Mouse (Mus musculus) intestine, postnatal 0 days (tissue): ENCODE measurements around the gene Notum. TPM values are rescaled to one million over a fixed set of nuclear protein-coding genes. Genes with fewer than 3 reads are reported as not detected.

Experiments used
- ATAC-seq: fragments of 200-750 bp; cut with Nextera tagmentation; 2 replicates; pipeline ENCODE4 v1.8.0; 2017; ENCODE audit warnings: mild to moderate bottlenecking, moderate TSS enrichment, moderate library complexity
- H3K27ac ChIP-seq: fragments of 300-500 bp; sonication (generic); 2 replicates; pipeline ENCODE4 v1.5.1; 2014; ENCODE audit warnings: mild to moderate bottlenecking, low read depth, low read length, moderate library complexity
- H3K27me3 ChIP-seq: fragments of 300-500 bp; sonication (generic); replicated peaks from 2 replicates; pipeline ENCODE4 v1.6.1; 2014; ENCODE audit warnings: low read length, mixed read lengths; ENCODE audit not compliant: control insufficient read depth, insufficient read depth
- H3K36me3 ChIP-seq: fragments of 300-500 bp; sonication (generic); 2 replicates; pipeline ENCODE4 v1.6.1; 2014; ENCODE audit warnings: mild to moderate bottlenecking, moderate library complexity; ENCODE audit not compliant: control insufficient read depth, insufficient read depth
- H3K4me1 ChIP-seq: fragments of 300-500 bp; sonication (generic); replicated peaks from 2 replicates; pipeline ENCODE4 v1.6.1; 2014; ENCODE audit warnings: antibody characterized with exemption, low read length, mixed read lengths; ENCODE audit not compliant: control insufficient read depth, insufficient read depth
- H3K4me2 ChIP-seq: fragments of 300-500 bp; sonication (generic); replicated peaks from 2 replicates; pipeline ENCODE4 v1.6.1; 2014; ENCODE audit warnings: low read depth, mild to moderate bottlenecking, moderate library complexity
- H3K4me3 ChIP-seq: fragments of 300-500 bp; sonication (generic); 2 replicates; pipeline ENCODE4 v1.5.1; 2014; ENCODE audit warnings: low read depth, low read length
- H3K9ac ChIP-seq: fragments of 300-500 bp; sonication (generic); 2 replicates; pipeline ENCODE4 v1.6.1; 2014; ENCODE audit warnings: mild to moderate bottlenecking, low read depth, low read length
- H3K9me3 ChIP-seq: fragments of 300-500 bp; sonication (generic); 2 replicates; pipeline ENCODE4 v1.6.1; 2016; ENCODE audit warnings: mixed run types; ENCODE audit not compliant: control insufficient read depth
- CTCF ChIP-seq: sonication (generic); IDR thresholded peaks from 2 replicates; pipeline ENCODE4 v1.5.1; 2016; ENCODE audit warnings: low read depth, mild to moderate bottlenecking, control low read depth, antibody characterized with exemption, moderate library complexity
- WGBS: fragments of 180-500 bp; shearing (Covaris S2); extraction: QIAGEN DNeasy Blood & Tissue Kit; methylation state at CpG from one replicate; pipeline ENCODE4 v1.1.7; 2014; 5-methylcytosine and 5-hydroxymethylcytosine counted together
- polyA plus RNA-seq: library from polyadenylated mRNA; unstranded; fragments of >200 nt; fragmentation: Nextera tagmentation; extraction: Ambion mirVana; gene quantifications from 2 replicates; pipeline ENCODE4 v1.2.1, GENCODE M21; 2015

The Notum gene
- polyA plus RNA-seq, 1 experiment from 2014 or later: 0.68 TPM

DNA sequence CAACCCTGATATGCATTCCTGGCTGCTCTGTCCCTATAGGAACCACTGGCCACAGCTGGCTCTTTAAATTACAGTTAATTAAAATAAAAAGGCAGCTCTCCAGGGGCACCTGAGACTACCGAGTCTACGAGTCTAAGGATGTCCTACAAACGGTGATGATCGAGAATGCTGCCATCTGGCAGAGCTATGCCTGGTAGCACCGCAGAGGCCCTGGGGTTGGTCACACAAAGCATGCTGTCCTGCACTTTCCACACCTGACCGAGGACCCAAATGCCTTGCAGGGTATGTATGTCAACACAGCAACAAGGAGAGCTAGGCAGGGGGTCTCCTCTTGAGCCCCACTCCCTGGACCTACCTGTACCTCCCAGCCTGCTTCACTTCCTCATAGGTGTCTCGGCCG lies 47.0 kb downstream of the Notum start:
- TF ChIP-seq CTCF: no peak
- 84% methylated on average over 8 of the region's 8 CpGs for WGBS
- Histone ChIP-seq H3K4me3 (no peak overlapping the region), H3K9me3 (no peaks in the 10 kb centered on the region), H3K27me3 (no peaks in the 10 kb centered on the region), H3K9ac (no peak overlapping the region), H3K4me1 (peaks cover 6% of the 10 kb centered on the region; the same call in 1 of the 2 replicates), H3K36me3 (peaks cover 62% of the 10 kb centered on the region), H3K27ac (no peak overlapping the region), H3K4me2 (no peak overlapping the region)
- ATAC-seq: no peak

DNA sequence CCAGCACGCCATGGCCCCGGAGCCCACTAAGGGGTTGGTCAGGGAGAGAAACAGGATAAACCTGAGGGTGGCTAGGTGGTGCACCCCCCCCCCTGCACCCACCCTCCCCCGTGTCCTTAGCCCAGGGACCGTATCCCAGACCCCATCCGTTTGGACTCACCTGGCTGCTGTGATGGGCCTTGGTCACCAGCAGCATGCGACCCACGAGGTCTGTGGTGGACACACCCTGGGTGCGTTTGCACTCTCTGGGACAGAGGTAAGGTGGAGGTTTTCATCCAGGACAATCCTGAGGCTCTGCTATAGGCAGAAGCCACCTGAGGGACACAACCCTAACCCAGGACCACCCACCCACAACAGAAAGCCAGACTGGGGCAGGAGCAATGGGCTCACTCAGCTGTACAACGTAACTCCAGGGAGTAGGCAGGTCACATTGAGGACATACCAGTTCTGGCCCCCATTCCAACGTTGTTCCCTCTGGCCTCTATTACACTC lies 47.4 kb downstream of the Notum start:
- Histone ChIP-seq H3K4me3 (no peak overlapping the region), H3K27ac (peak overlapping the region; percentile 28; the same call in 1 of the 2 replicates), H3K4me2 (no peak overlapping the region), H3K9me3 (no peaks in the 10 kb centered on the region), H3K4me1 (peaks cover 6% of the 10 kb centered on the region; the same call in 1 of the 2 replicates), H3K36me3 (peaks cover 58% of the 10 kb centered on the region), H3K27me3 (no peaks in the 10 kb centered on the region), H3K9ac (no peak overlapping the region)
- WGBS: 79% methylated on average over 10 of the region's 10 CpGs
- ATAC-seq: no peak
- no peak for TF ChIP-seq CTCF

DNA sequence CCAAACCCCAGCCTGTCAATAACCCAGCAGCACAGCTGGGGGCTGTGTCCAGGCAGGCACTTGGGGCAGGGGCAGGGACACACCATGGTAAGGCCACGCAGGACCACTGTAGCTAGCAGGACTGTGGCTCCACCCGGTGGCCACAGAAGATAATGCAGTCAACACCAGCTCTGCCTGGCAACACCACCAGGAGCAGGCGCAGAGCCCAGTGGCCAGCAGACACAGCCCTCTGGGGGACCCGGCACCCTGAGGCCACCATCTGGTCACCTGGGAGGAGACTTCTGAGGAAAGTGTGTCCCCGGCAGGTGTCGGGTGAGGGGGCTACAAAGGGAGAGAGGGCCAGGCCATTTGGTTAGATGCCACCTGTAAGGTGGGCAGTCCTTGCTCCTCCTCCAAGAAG lies 48.2 kb downstream of the Notum start:
- peak; percentile 92 for TF ChIP-seq CTCF
- Histone ChIP-seq H3K9me3 (no peaks in the 10 kb centered on the region), H3K4me1 (peaks cover 6% of the 10 kb centered on the region; the same call in 1 of the 2 replicates), H3K27ac (no peak overlapping the region), H3K4me2 (no peak overlapping the region), H3K36me3 (peaks cover 52% of the 10 kb centered on the region), H3K27me3 (no peaks in the 10 kb centered on the region), H3K9ac (no peak overlapping the region), H3K4me3 (no peak overlapping the region)
- 43% methylated on average over 6 of the region's 6 CpGs for WGBS
- no peak for ATAC-seq

DNA sequence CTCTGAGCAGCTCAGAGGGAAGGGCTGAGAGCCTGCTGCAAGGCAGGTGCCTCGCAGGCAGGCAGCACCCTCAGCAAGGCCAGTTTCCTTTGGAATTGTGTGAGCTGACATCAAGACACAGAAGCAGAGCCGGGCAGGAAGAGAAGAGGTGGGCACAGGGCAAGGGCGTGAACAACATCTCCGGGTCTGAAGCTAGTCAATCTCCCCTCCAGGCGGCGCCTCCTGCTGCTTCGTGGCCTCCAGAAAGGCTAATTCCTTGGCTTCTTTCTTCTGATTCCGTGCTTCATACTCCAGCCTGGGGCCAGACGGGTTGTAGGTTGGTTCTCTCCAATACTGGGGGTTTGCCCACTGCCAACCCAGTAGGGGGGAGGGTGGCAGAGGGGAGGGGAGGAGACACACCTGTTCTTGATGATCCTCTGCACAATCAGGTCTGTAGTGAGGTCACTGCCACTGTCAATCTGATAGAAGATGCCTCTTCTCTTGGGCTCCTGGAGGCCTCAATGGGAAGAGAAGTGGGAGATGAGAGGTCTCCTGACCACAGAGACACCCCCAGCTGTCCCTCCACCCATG lies 50.4 kb downstream of the Notum start:
- 81% methylated on average over 9 of the region's 9 CpGs for WGBS
- no peak overlapping the region for H3K4me3 ChIP-seq
- H3K27me3 ChIP-seq: no peaks in the 10 kb centered on the region
- no peak for TF ChIP-seq CTCF
- ATAC-seq: no peak
- H3K36me3 ChIP-seq: peaks cover 58% of the 10 kb centered on the region
- no peaks in the 10 kb centered on the region for H3K9me3 ChIP-seq
- H3K4me1 ChIP-seq: no peaks in the 10 kb centered on the region; the same call in 1 of the 2 replicates
- H3K4me2 ChIP-seq: no peak overlapping the region
- no peak overlapping the region for H3K9ac ChIP-seq
- H3K27ac ChIP-seq: no peak overlapping the region

DNA sequence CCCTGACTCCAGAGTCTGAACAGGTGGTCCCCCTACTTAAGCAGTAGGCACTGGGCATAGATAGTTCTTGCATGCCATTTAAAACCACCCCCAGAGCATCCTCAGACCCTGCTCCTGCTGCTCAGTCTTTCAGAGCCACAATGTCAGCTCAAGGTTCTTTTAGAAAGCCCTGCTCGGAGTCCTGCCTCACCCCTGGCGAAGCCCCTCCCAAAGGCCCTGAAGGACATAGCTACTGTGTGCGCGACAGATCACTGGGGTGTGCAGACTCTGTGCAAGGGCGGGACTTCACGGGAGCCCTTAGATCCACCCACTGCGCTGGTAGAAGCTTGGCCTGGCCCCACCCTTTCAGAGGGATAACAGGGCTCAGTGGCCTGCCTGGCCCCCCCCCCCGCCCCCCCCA lies 51.7 kb downstream of the Notum start:
- H3K4me3 ChIP-seq: no peak overlapping the region
- WGBS: 22% methylated on average over 8 of the region's 8 CpGs

DNA sequence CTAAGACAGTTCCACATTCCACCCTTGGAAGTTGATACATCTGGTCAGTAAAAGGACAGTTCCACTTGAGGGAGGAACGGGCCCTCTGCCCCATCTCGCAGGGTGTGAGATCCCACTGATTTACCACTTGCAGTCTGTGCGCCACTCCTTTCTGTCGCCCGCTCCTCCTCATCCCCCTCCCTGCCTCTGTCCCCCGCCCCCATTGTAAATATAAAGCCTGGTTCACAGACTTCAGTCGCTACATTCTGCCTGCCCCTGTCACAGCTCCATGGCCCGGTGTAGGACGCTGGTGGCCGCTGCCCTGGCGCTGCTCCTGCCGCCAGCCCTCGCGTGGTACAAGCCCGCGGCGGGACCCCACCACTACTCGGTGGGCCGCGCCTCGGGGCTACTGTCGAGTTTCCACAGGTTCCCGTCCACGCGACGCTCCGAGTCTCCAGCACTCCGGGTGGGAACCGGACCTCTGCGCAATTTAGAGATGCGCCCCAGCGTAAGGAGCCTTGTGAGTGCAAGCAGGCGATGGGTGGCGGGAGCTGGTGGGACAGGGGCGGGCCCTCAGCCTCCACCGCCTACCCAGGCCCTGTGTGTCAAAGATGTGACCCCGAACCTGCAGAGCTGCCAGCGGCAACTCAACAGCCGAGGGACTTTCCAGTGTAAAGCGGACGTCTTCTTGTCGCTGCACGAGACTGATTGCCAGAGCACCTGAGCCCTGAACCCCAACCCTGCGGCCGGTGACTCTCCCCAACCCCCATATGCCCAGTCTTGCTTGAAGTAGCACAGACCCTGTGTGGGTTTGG lies 52.5 kb downstream of the Notum start, which contains the start of gene Npb:
Gene Npb (plus strand): TSS at position 237 of the 794 bp plus-strand sequence.
- 5% methylated on average over 45 of the region's 45 CpGs for WGBS
- peak within 1 kb of the TSS; percentile 14; the same call in 1 of the 2 replicates for H3K4me3 ChIP-seq
- ATAC-seq: peak; percentile 25; the same call in 1 of the 2 replicates

More for the DNA sequence above, 51.7 kb downstream of the Notum start:
- Histone ChIP-seq H3K9ac (no peak overlapping the region), H3K27me3 (no peaks in the 10 kb centered on the region), H3K27ac (no peak overlapping the region), H3K36me3 (peaks cover 55% of the 10 kb centered on the region), H3K9me3 (no peaks in the 10 kb centered on the region), H3K4me2 (0 out of 2 replicates have a peak overlapping the region, but pooled peaks have one; percentile 7), H3K4me1 (no peaks in the 10 kb centered on the region; the same call in 1 of the 2 replicates)
- peak; percentile 41 for ATAC-seq
- no peak for TF ChIP-seq CTCF

More for the DNA sequence above, 52.5 kb downstream of the Notum start, which contains the start of gene Npb:
- peaks cover 53% of the 10 kb centered on the region for H3K36me3 ChIP-seq
- peak within 1 kb of the TSS; percentile 59 for H3K4me2 ChIP-seq
- no peaks in the 10 kb centered on the region for H3K27me3 ChIP-seq
- H3K9me3 ChIP-seq: no peaks in the 10 kb centered on the region
- H3K27ac ChIP-seq: no peak within 1 kb of the TSS
- no peaks in the 10 kb centered on the region; the same call in 1 of the 2 replicates for H3K4me1 ChIP-seq
- no peak for TF ChIP-seq CTCF
- peak within 1 kb of the TSS; percentile 27; the same call in 1 of the 2 replicates for H3K9ac ChIP-seq
